Mouse (Mus musculus): ENCODE measurements around the gene Oxtr. TPM values are rescaled to one million over a fixed set of nuclear protein-coding genes. Genes with fewer than 3 reads are reported as not detected.

The Oxtr gene
- 0.55 and 0.62 TPM in 2 replicates for polyA plus RNA-seq (2015; fragmentation: Nextera tagmentation; extraction: Ambion mirVana)

DNA sequence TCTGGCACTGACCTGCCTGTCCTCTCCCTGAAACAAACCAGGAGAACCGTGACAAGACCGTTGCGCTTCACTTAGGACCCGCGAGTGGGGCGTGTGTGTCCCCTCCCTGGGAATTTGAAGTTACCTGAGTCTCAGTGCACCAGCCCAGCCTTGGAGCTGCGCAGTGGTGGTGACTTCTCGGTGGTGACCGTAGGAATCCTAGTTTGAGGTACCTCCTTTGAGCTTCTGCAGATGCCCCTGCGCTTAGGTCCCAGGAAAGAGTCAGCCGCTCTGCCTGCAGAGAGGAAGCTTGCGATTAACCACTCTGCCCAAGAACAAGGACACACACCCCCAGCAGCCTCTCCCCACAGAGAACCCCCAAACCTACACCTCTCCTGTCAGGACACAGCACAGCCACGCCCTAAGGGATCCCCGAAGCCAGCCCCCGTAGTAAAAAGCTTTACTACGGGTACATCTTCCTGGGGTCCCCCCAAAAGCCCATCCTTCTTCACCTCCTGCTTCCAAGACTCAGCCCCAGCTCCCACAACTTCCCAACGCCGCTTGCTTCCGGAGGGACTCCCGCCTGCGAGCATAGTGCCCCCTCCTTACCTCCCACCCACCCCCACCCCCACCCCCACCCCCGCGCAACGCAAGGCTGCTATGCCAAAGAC lies at the start of gene Oxtr:
Gene Oxtr, minus strand, starts transcription at position 34 of the 650 bp plus-strand sequence.
- H3K4me3 ChIP-seq: peak within 1 kb of the TSS; percentile 39
- peak within 1 kb of the TSS; percentile 39 for H3K9ac ChIP-seq (replicated peaks)
- ATAC-seq (replicated peaks): peak; percentile 17; the same call in 1 of the 2 replicates
- WGBS: 8% methylated on average over 24 of the region's 24 CpGs
- no peaks in the 10 kb centered on the region for H3K36me3 ChIP-seq
- H3K4me1 ChIP-seq: peaks cover 22% of the 10 kb centered on the region
- no peak within 1 kb of the TSS for H3K27ac ChIP-seq (replicated peaks)
- H3K27me3 ChIP-seq: peaks cover 29% of the 10 kb centered on the region
- peak within 1 kb of the TSS; percentile 58 for H3K4me2 ChIP-seq (replicated peaks)
- H3K9me3 ChIP-seq: no peaks in the 10 kb centered on the region

DNA sequence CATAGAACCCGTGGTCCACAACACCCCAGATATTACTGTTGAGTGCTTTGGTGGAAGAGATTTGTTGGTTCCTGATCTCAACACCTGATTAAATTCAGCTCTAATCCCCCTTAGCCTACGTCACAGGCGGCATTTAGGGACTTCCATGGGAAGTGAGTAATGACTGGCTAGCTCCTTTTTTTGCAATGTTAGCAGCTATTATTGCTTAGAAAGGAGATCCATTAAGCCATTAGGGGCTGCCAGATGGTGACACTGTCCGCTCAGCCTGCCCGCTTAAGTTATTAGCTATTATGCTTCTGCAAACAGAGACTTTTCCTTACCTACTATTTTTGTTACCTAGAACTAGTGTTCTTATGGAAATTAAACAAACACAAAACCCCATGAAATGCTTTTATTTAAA lies 35.7 kb upstream of the Oxtr start:
- 43% methylated on average over 5 of the region's 5 CpGs for WGBS
- Histone ChIP-seq H3K4me2 (replicated peaks) (no peak overlapping the region), H3K9me3 (no peaks in the 10 kb centered on the region), H3K4me1 (no peaks in the 10 kb centered on the region), H3K9ac (replicated peaks) (no peak overlapping the region), H3K27me3 (no peaks in the 10 kb centered on the region), H3K36me3 (no peaks in the 10 kb centered on the region), H3K27ac (replicated peaks) (no peak overlapping the region), H3K4me3 (no peak overlapping the region)
- no peak for ATAC-seq (replicated peaks)

GRCm38 (mm10) chr6:112524459-112524858 lies 34.7 kb upstream of the Oxtr start:
- H3K4me1 ChIP-seq: no peaks in the 10 kb centered on the region
- H3K27ac ChIP-seq (replicated peaks): no peak overlapping the region
- no peaks in the 10 kb centered on the region for H3K36me3 ChIP-seq
- no peaks in the 10 kb centered on the region for H3K9me3 ChIP-seq
- H3K4me3 ChIP-seq: no peak overlapping the region
- no peaks in the 10 kb centered on the region for H3K27me3 ChIP-seq
- ATAC-seq (replicated peaks): peak; percentile 82
- H3K9ac ChIP-seq (replicated peaks): no peak overlapping the region
- H3K4me2 ChIP-seq (replicated peaks): no peak overlapping the region
- 46% methylated on average over 10 of the region's 10 CpGs for WGBS

DNA sequence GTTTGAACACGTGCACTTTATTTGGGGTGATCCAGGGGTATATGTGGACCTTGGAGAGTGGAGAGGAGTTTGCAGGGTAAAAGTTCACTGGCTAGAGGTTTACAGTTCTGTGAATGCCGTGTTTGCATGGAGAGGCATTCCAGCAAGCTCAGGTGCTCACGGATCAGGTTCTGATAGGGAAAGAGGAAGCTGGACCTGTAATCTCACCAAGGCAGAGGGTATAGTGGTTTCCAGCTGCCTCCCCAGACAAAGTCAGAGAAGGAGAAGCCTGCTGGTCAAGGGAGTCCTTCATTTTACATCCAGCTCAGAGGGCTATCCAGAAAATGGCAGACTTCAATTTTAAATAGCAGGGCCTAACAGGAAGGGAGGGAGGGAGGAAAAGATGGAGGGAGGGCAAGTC lies 28.2 kb upstream of the Oxtr start:
- 89% methylated on average over 3 of the region's 3 CpGs for WGBS
- H3K36me3 ChIP-seq: no peaks in the 10 kb centered on the region
- H3K27ac ChIP-seq (replicated peaks): no peak overlapping the region
- peaks cover 7% of the 10 kb centered on the region; the same call in 1 of the 2 replicates for H3K4me1 ChIP-seq
- H3K27me3 ChIP-seq: no peaks in the 10 kb centered on the region
- no peak overlapping the region for H3K4me2 ChIP-seq (replicated peaks)
- H3K4me3 ChIP-seq: no peak overlapping the region
- no peak for ATAC-seq (replicated peaks)
- no peak overlapping the region for H3K9ac ChIP-seq (replicated peaks)
- no peaks in the 10 kb centered on the region for H3K9me3 ChIP-seq

DNA sequence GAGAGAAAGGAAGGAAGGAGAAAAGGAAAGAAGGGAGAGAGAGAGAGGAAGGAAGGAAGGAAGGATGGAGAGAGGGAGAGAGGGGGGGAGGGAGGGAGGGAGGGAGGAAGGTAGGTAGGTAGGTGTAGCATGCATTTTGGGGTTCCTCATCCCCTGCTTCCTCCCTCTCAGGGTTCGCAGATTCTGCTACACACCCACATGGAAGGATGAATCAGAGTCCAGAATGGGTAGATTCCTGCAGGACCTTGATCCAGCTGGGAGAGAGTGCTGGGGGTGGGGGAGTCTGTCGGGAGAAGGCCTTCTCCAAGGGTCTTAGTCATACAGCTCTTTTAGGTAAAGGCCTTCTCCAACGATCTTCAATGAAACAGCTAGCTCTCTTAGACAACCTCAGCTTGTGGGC lies 27.8 kb upstream of the Oxtr start:
- ATAC-seq (replicated peaks): no peak
- no peaks in the 10 kb centered on the region for H3K9me3 ChIP-seq
- no peak overlapping the region for H3K9ac ChIP-seq (replicated peaks)
- H3K4me2 ChIP-seq (replicated peaks): no peak overlapping the region
- WGBS: 86% methylated on average over 3 of the region's 3 CpGs
- H3K27ac ChIP-seq (replicated peaks): no peak overlapping the region
- no peaks in the 10 kb centered on the region for H3K27me3 ChIP-seq
- H3K36me3 ChIP-seq: no peaks in the 10 kb centered on the region
- H3K4me3 ChIP-seq: no peak overlapping the region
- H3K4me1 ChIP-seq: peaks cover 7% of the 10 kb centered on the region; the same call in 1 of the 2 replicates

DNA sequence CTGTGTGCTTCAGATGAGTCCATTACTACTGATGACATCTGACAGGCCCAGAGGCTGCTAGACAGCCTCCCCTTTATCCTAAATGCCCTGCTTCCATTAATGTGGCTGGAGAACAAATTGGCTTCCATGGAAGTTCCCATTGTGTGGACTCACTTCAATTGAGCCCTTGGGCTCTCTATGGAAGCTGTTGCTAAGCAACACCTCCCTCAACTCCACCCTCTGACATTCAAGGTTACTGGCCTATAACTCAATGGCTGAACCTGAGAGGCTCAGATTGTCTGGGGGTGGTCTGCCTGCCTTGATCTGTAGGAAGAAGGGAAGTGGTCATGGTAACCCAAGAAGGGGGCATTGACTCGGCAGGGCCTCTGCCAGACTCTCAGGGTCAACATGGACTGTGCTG lies 26.8 kb upstream of the Oxtr start:
- Histone ChIP-seq H3K4me1 (peaks cover 7% of the 10 kb centered on the region; the same call in 1 of the 2 replicates), H3K4me2 (replicated peaks) (no peak overlapping the region), H3K4me3 (no peak overlapping the region), H3K27ac (replicated peaks) (no peak overlapping the region), H3K9me3 (no peaks in the 10 kb centered on the region), H3K36me3 (no peaks in the 10 kb centered on the region), H3K27me3 (no peaks in the 10 kb centered on the region), H3K9ac (replicated peaks) (no peak overlapping the region)
- peak; percentile 38; the same call in 1 of the 2 replicates for ATAC-seq (replicated peaks)
- WGBS: 9% methylated on average over 1 of the region's 1 CpGs

GRCm38 (mm10) chr6:112514591-112514990 lies 24.8 kb upstream of the Oxtr start:
- WGBS: 80% methylated on average over 6 of the region's 6 CpGs
- Histone ChIP-seq H3K27ac (replicated peaks) (no peak overlapping the region), H3K36me3 (no peaks in the 10 kb centered on the region), H3K9ac (replicated peaks) (no peak overlapping the region), H3K27me3 (no peaks in the 10 kb centered on the region), H3K9me3 (no peaks in the 10 kb centered on the region), H3K4me1 (peaks cover 12% of the 10 kb centered on the region; the same call in 1 of the 2 replicates), H3K4me3 (no peak overlapping the region), H3K4me2 (replicated peaks) (no peak overlapping the region)
- ATAC-seq (replicated peaks): no peak

- no peaks in the 10 kb centered on the region for H3K27me3 ChIP-seq
- ATAC-seq (replicated peaks): peak; percentile 92
These were observed 20.6 kb upstream of the Oxtr start for GRCm38 (mm10) chr6:112510346-112510745.

DNA sequence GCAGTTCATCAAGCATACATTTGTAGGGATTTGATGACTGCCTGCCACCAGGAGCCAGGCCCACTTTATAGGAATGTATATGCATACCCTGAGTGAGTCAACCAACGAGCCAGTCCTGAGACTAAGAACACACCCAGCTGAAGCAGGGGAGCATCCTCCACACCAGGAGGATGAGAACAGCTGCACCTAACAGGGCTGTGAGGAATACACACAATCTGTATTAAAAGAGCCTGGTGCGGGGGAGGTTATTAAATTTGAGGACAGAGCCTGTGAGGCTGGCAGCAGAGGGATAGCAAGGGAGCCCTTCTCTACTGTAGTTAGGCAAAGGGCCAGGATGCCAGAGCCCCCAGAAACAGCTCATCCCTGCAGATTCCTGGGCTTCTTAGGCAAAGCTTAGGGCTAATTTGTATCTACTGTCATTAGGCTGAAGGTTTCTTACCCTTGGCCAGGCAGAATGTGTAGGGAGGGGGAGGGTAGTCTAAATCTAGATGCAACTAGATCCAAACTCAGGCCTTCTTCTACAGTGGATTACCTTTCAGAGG lies 19.9 kb upstream of the Oxtr start:
- no peak overlapping the region for H3K4me3 ChIP-seq
- no peaks in the 10 kb centered on the region for H3K36me3 ChIP-seq
- H3K27me3 ChIP-seq: no peaks in the 10 kb centered on the region
- no peak overlapping the region for H3K27ac ChIP-seq (replicated peaks)
- no peak overlapping the region for H3K4me2 ChIP-seq (replicated peaks)
- ATAC-seq (replicated peaks): peak; percentile 23; the same call in 1 of the 2 replicates
- WGBS: 36% methylated on average over 2 of the region's 2 CpGs
- 0 out of 2 replicates have a peak, but pooled peaks cover 5% of the 10 kb centered on the region for H3K4me1 ChIP-seq
- no peaks in the 10 kb centered on the region for H3K9me3 ChIP-seq
- H3K9ac ChIP-seq (replicated peaks): no peak overlapping the region

More at GRCm38 (mm10) chr6:112510346-112510745, 20.6 kb upstream of the Oxtr start:
- 7% methylated on average over 4 of the region's 4 CpGs for WGBS
- H3K4me3 ChIP-seq: no peak overlapping the region
- H3K9me3 ChIP-seq: no peaks in the 10 kb centered on the region
- no peak overlapping the region for H3K4me2 ChIP-seq (replicated peaks)
- H3K36me3 ChIP-seq: no peaks in the 10 kb centered on the region
- no peak overlapping the region for H3K27ac ChIP-seq (replicated peaks)
- no peak overlapping the region for H3K9ac ChIP-seq (replicated peaks)
- H3K4me1 ChIP-seq: 0 out of 2 replicates have a peak, but pooled peaks cover 5% of the 10 kb centered on the region

DNA sequence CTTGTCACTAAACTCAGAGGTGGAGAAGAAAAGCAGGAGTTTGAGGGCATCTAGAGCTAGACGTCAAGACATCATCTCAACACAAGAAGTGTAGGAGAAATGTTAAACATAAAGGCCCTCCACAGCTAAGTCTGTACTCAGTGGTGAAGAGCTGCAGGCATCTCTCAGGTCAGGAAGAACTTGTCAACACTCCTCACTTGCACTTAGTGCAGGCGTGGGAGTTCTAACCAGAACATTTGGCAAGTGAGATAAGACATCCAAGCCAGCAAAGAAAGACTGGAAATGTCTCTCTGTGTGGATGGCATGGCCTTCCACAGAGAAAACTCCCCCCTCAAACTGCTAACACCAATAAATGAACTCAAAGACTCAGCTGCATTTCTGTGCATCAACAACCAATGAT lies 17.9 kb upstream of the Oxtr start:
- Histone ChIP-seq H3K4me1 (0 out of 2 replicates have a peak, but pooled peaks cover 5% of the 10 kb centered on the region), H3K4me2 (replicated peaks) (no peak overlapping the region), H3K9ac (replicated peaks) (no peak overlapping the region), H3K27me3 (no peaks in the 10 kb centered on the region), H3K36me3 (no peaks in the 10 kb centered on the region), H3K4me3 (no peak overlapping the region), H3K27ac (replicated peaks) (no peak overlapping the region), H3K9me3 (no peaks in the 10 kb centered on the region)
- no peak for ATAC-seq (replicated peaks)
- 96% methylated on average over 2 of the region's 2 CpGs for WGBS

DNA sequence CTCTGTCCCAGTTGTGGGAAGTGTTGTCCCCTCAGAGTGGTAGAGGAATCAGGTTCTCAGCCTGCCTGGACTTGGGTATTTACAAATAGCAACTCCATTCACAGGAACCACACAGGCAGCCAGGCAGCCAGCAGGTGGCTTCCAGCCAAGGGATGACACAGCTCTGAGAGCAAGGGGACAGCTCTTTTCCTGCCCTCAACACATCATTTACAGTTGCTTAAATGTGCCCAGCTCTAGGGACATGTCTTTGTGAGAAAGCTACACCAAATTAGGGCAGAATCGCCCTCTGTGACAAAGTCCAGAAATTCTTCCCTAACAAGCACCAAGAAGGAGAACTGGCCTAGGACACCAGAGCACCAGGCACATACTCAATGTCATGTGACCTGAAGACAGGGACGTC lies 11.4 kb upstream of the Oxtr start:
- no peak overlapping the region for H3K4me2 ChIP-seq (replicated peaks)
- H3K4me3 ChIP-seq: no peak overlapping the region
- no peaks in the 10 kb centered on the region for H3K36me3 ChIP-seq
- ATAC-seq (replicated peaks): no peak
- no peak overlapping the region for H3K27ac ChIP-seq (replicated peaks)
- WGBS: 77% methylated on average over 2 of the region's 2 CpGs
- H3K4me1 ChIP-seq: no peaks in the 10 kb centered on the region
- no peaks in the 10 kb centered on the region for H3K9me3 ChIP-seq
- no peak overlapping the region for H3K9ac ChIP-seq (replicated peaks)
- no peaks in the 10 kb centered on the region for H3K27me3 ChIP-seq

DNA sequence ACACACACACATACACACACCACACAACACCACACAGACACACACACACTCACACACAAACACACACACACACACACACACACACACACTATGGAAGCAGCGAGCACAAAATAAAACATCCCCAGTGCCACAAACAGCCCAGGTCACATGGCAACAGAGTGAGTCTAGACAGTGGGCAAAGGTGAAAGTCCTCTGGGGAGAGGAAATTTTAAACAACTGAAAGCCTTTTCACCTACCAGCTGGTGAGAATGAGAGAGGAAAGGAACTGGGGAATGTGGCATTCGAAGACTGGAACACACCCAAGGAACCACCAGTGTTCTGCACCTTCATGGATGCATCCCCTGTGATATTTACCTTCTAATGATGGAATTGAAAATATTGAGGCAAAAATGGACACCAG lies 9.7 kb upstream of the Oxtr start:
- no peak overlapping the region for H3K27ac ChIP-seq (replicated peaks)
- no peaks in the 10 kb centered on the region for H3K27me3 ChIP-seq
- no peak overlapping the region for H3K4me2 ChIP-seq (replicated peaks)
- H3K9ac ChIP-seq (replicated peaks): no peak overlapping the region
- WGBS: 84% methylated on average over 2 of the region's 2 CpGs
- H3K9me3 ChIP-seq: no peaks in the 10 kb centered on the region
- H3K4me1 ChIP-seq: no peaks in the 10 kb centered on the region
- ATAC-seq (replicated peaks): no peak
- no peak overlapping the region for H3K4me3 ChIP-seq
- H3K36me3 ChIP-seq: no peaks in the 10 kb centered on the region

Measured in forebrain, embryonic 15.5 days (tissue).